Mouse (Mus musculus): ENCODE data around the gene Csad.
A peak's percentile ranks its signal among the peaks of the same experiment; 100 is the strongest.

Csad gene

DNA sequence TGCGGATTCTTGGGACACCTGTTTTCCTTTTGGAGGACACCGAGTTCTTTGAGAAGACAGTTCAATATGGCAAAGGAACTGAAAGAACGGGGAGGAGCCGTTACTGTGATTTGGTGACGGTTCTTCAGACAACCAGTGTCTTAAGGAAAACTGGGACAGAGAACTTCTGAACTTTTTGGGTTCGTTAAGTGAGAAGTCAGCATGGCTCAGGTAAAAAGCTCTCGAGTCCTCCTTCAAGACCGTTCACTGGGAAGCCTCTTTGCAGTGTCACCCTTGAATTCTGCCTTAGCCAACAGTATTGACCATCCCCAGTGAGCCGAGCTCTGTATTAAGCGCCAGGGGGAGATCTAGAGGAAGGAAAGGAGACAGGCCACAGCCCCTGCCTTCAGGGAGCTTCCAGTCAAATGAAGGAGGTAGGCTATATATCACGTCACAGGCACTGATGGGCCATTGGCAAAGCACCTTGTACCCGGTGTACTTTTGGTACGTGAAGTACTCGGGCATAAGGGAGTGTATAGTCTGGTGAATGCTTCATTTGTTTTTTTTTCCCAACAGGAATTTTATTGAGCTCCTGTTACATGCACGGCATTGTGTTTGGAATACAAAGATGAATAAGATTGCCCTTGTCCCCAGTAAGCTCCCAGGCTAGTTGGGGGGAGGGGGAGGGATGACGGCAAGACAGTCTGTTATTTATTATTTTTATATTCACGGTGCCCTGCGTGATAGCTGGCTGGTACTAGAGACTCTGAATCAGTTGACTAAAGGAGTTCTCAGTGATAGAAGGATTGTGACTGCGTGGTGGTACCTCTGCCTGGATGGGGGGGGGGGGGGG is at the start of gene Csad:
TSS of gene Csad (minus strand) at position 51 of the 832 bp plus-strand sequence.
- DNase-seq (ENCODE audit: low read depth), result no peak

DNA sequence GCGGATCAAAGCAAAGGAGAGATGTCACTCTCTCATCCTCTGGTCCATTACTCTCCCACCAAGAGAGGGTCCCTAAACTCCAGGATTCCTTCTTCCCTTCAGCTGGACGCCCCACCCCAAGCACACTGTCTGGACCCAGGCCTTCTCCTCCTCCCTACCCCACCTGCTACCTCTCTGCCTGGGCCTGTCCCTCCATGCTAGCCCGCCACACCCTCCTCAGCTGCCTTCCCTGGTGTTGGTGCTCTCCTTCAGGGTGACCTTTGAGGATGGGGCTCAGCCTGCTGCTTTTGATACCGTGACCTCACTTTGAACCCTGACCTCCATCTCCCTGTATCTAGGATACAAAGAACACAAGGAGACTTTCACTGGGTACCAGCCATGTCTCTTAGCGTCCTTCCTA is 46.0 kb upstream of the Csad start:
- DNase-seq (ENCODE audit: low read depth), result no peak

DNA sequence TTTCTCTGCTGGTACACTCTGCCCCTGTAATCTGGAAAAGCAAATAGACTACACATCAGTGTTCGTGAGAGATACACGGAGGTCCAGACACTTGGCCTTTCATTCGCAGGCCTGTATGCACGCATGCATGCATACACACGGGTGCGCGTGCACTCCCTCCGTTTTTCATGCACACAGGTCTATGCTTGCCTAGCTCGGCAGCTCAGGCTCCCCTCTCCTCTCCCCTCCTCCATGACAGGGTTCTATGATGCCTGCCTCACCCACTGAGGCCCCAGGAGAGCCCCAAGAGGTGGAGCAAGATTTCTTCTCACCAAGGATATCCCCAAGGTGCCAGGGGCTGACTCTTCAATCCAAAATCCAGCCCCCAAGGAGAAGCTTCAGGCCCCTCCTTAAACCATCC is 45.4 kb upstream of the Csad start:
- DNase-seq (ENCODE audit: low read depth), result no peak

DNA sequence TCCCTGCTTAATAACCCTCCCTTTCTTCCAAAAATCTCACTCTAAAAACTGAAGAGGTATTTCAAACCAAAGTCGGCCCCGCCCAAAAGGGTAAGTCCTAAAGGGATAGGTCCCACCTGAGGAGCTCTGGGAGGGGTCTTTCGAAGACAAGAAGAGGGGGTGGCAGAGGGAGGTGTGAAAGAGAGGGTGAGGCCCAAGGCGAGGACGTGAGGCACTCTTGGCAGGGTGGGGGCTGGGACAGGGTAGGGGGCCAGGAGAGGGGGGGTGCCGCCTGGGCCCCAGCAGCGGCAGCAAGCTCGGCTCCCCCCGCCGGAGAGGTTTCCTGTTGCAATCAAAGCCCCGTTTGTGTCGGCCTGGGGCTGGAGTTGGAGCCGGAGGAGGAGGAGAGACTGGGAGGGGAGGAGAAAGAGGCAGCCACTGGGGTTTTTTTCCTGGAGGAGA is 44.7 kb upstream of the Csad start:
- no peak for DNase-seq (ENCODE audit: low read depth)

DNA sequence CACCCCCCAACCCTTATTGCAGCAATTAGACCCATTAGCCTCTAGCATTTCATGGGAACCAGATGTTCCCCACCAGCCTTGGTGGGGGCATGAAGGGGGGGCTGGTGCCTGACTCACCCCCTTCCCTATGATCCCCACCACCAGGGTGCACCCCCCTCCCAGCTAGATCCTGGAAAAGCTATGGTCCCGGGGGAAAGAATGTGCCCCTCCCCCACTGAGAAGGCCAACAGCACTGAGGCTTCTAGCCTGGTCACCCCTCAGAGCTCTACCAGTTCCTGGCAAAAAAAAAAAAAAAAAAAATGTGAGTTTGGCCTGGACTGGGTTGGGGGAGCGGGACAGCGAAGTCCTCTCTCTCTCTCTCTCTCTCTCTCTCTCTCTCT is 44.3 kb upstream of the Csad start:
- DNase-seq (ENCODE audit: low read depth), result no peak

DNA sequence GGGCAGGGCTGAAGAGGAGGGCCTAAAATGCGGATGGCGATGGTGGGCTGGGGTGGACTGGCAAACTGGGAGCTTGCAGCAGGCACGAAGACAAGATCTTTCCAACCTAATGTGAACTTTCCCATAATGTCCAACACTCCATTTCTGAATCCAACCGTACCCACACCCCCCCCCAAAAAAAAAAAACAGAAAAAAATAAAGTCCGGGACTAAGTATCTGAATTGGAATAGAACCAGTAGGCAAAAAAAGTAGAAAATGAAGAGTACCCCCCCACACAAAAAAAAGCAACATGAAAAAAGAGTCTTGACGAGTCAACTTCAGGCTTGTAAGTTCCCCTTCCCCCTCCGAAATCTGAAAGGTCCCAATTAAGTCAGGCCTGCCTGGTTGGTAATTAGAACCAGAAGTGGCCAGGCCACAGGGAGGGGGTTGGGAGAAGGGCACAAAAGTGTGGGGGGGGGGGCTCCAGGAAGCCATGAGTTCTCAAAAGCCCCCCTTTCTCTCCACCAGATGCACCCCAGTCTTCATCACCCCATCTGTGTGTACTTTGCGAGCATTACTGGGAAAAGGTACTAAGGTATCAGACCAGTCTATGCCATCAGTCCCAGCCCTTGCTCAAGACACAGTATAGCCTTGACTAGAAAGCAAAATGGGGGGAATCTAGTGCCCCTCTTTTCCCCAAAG is 43.7 kb upstream of the Csad start:
- no peak for DNase-seq (ENCODE audit: low read depth)

DNA sequence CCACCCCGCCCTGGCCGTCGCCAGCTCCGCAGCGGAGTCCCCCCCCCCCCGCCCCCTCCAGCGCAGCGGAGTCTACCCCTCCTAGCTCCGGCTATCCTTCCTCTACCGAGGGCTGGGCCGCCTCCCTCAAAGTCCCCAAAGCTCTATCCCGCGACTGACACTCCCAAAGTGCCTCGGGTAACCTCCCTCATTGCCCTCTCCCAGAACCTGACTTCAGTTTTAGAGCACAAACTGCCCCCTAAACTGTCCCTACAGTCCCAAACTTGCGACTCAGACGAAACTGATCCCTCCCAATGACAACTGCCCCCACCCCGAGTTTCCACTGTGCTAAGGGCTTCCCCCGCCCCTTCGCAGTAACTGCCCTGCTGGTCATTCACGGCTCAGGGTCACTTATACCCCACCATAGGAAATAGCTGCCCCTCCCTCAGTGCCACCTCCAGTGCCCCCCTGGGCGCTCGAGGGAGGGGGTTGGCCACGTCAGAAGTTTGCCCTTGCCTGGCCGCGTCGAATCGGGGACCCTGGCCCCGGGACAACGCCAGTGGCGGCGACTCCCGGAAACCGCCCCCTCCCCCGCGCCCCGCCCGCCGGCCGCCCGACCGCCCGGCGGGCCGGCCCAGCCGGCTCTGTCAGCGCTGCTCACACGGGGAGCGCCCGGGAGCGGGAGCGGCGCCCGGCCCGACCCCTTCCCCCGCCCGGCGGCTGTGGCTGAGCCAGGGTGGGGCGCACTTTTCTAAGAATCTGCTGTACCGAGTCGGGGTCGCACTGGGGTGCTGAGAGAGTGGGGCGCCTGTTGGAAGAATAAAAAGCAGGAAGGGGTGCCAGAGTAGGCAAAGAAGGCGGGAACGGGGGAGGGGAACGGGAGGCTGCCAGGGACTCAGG is 43.0 kb upstream of the Csad start:
- DNase-seq (ENCODE audit: low read depth), result no peak

DNA sequence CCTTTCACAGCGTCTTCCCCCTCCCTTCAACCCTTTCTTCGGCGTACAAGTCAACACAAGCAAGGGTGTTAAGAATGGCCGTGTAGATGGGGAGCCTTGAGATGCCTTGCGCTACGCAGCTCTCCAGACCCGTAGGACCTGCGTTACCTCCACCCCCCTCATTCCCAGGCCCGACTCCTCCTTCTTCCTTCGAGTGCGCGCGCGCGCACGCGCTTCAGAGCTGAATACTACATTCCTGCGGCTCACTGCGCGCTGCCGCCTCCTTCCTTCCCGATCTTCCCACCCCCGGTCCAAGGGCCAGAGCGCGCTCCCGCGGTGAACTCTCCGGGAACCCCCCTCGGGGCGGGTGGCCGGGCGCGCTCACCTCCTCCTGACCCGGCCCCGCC is 42.3 kb upstream of the Csad start:
- peak; percentile 87 for DNase-seq (ENCODE audit: low read depth)

DNA sequence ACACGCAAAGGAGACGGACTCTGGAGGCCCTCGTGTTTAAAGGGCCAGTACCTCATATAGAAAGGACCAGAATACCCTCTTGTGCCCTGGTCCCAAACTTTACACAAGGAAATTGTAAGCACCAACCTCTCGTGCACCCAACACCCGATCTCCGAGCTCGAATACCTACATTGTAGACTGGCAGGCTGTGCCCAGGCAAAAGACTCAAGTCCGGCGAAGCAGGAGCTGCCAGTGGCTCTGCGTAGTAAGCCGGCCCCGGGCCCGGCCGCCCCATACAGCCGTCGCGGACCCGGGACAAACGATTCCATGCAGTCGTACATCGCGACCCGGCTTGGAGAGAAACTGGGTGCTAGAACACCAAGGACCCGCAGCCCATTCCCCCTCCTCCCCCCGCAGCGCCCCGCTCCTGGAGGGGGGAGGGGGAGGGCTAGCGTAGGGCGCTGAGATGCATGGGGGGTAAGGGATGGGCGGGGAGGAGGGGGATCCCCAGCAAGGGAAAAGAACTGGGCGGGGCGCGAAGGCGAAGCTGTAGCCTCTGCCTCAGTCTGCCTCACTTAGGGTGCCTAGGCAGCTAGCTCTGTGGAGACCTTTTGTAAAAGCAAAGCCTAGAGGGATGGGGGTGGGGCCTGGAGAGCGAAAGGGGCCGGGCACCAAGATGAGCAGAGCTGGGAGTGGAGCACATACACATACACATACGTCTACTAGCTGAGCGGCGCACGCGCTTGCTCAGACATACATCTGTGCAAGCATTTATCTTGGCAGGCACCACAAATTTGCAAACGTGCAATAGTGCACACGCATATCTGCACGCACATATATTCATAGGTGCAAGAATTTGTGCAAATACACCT is 41.6 kb upstream of the Csad start:
- no peak for DNase-seq (ENCODE audit: low read depth)

DNA sequence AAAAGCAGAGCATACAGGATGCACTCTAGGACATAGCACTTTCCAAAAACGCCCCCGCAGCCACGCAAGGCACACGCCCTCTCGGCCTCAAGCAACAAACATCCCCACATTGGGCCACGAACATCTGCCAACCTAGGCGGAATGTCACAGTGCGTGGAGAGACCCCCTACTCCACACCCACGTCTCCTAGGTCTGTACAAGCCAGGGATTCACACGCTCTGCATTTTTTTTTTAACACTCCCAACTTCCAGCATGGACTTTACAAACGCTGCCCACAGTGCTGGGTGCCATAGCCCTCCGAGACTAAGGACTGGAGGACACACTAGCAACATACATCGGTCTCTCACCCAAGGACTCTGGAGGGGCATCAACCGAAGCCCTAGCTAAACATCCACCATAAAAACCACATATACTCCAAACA is 40.9 kb upstream of the Csad start:
- DNase-seq (ENCODE audit: low read depth), result no peak

DNA sequence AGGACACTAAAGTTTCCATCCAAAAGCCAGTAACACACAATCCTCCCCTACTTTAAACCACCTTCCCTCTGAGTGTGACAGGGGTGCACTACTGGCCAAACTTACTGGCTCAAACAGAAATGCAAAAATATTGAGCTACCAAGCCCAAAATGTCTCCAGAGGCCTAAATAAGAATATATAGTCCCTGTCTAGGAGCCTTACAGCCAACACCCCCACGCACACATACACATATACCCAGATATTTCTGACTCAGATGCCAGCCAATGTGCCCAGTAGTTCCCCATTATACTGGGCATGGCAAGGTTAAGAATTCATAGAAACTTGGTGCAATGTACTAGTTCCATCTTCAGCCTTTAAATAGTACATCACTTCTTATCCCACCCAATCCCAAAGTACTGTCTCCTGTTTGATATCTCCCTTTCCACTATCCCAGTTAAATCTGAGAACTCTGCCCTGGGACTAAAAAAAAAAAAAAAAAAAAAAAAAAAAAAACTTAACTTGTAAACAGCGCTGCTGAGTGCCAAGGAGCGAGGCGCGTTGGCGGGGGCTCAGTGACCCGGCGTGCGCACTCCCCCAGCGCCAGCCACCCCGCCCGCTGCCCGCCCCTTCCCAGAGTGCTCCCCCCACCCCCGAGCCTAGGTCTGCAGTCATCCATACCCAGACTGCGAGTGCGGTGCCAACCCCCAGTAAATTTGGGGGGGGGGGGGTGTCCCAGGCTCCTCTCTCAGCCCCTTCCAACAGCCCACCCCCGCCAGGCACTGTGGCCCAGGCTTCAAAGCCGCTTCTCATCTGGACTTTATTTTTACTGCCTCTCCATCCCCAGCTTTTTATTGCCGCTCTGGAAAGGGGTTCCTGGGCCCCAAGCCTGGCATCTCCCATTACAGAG is 40.0 kb upstream of the Csad start:
- no peak for DNase-seq (ENCODE audit: low read depth)

DNA sequence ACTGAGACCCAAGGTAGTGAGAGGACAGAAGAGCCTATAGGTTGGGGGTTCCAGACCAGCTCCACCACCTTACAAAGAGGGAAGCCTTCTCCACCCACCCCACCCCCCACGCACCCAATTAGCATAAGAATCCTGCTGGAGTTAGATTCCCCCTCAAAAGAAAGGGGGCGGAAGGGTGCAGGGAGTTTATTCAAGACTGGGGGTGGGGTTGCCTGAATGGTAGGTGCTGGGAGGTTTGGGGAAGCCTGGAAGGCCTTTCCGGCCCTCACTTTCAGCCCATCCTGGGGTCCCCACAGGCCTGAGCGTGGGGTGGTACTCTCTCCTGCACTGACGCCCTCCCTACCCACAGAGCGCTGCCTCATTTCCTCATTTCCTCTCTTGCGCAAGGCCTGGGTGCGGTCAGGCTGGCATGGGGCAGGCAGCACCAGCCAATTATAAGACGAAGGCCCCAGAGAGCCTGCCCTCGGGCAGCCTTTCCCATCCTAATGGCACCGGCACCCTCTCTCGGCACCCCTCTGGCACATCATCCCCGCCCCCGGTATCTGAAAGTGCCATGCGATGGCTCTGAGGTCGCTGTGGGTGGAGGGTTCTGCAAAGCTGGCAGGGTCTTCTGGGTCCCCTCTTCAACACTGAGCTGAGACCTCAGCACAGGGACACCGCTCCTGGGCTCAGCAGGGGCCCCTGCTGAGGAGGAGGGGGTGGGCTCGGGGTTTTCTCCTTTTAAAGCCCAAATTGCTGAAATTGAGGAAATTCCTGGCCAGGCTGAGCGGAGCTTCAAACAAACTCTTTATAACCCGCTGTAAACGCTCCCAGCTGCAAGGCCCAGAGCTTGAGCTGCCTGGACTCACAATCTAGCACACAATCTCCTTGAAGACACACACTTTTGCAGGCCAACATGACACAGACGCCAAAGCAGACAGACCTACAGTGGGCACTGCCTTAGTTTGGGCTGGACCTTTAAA is 39.0 kb upstream of the Csad start:
- DNase-seq (ENCODE audit: low read depth), result no peak

DNA sequence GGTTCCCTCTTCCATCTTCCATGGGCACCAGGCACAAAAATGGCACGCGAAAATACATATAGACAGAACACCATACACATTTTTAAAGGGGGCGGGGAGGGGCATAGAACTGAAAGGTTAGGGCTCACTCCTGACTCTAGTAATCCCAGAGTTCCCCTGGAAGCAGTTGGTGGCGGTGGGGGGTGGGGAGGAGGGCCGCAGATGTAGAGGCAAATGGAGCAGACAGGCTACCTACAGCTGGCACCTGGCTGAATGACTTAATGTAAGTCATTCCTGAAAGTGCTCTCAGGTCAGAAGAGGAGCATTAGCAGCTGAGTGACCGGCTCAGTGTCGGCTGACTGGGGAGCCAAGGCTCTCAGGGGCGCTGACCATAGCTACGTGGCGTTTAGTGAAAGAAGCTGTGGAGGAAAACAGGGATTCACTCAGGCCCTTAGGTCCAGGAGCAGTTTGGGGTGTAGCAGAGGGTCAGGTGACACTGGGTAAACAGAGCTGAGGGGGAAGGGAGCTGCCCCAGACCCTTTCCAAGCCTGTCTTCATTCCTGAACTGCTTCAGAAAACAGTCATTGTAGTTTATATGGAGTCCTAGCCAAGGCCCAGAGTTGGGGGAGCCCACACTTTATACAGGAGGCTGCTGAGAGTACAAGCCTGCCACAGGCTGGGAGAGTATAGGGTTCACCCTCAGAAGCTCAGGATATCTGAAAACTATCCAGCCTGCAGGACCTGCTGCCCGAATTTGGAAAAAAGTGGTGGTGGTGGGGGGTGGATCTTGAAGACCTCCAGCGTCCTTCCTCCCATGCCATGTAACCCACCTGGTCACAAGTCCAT is 38.1 kb upstream of the Csad start:
- DNase-seq (ENCODE audit: low read depth), result no peak

DNA sequence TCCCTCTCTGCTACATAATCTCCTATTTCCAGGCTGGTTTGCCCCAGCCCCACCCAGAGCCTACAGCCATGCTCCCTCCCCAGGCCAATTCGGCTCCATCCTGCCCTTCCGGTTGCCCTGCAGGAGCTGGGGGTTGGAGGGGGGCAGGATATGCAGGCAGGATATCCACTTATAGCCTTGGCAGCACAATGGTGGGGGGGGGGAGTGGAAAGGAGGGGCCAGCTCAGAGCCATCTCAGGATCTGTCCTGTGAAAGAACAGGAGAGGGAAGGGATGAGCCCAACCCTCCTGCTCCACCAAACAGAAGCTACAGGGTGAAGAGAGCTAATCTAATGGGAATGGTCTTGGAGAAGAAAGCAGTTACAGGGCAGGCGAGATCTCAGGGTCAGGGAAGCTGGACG is 36.1 kb upstream of the Csad start:
- DNase-seq (ENCODE audit: low read depth), result no peak

DNA sequence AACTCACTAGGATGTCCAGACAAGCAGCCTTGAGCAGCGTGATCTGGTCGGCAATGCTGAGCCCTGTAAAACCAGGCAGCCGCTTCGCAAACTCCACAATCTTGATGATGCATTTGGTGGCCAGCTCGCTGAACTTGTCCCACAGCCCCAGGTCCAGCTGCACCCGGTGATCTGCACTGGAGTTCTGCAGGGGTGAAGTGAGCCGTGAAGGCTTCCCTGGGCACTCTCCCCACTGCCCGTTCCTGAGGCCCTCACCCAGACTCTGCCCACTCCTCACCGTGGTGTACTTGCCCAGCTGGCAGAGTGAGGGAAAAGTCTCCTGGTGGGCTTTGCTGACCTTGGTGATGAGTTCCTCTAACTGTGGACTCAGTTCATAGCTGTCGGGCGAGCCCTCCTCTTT is 35.3 kb upstream of the Csad start:
- no peak for DNase-seq (ENCODE audit: low read depth)

DNA sequence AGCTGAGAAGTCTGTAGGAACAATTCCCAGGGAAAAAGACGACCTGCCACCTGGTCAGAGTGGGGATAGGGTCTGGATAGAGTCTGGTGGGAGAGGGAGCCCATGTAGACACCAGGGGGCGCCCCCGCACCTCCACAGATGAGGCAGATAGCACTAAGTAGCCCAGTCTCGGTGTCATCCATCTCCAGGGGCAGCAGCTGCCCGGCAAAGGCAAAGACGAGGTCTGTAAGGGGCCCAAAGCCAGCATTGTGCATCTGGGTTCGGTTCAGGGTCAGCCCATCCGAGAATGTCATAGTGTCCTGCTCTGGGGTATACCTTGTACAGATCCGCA is 34.7 kb upstream of the Csad start:
- DNase-seq (ENCODE audit: low read depth), result no peak

DNA sequence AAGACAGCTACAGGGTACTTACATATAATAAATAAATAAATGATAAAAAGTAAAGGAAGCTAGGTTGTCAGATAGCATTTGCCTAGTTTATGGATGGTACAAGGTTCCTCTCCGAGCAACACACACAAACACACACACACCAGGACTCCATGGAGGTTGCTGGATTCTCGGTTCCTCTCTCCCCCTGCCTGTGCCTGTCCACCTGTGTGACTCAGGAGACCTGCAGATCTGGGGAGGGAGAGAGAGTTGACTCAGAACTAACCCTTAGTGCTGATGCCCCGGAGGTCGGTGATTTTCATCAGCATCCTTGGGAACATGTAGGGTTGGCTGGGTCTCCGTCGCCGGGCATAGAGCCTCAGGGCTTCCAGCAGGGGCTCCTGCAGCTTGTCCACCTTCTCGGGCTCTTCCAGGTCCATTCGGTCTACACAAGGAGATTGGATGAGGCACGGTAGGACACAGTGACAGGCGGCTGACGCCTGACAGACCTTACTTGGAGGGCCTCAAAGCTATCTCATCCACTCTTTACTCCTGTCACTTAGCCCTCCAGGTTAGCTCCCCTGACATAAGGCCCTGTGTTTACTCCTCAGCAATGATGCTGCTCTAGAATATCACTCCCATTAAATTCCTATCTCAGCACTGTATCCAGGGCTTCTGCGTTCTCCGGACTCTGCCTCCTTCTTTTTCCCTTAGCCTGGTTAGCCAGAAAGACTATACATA is 34.2 kb upstream of the Csad start:
- no peak for DNase-seq (ENCODE audit: low read depth)

DNA sequence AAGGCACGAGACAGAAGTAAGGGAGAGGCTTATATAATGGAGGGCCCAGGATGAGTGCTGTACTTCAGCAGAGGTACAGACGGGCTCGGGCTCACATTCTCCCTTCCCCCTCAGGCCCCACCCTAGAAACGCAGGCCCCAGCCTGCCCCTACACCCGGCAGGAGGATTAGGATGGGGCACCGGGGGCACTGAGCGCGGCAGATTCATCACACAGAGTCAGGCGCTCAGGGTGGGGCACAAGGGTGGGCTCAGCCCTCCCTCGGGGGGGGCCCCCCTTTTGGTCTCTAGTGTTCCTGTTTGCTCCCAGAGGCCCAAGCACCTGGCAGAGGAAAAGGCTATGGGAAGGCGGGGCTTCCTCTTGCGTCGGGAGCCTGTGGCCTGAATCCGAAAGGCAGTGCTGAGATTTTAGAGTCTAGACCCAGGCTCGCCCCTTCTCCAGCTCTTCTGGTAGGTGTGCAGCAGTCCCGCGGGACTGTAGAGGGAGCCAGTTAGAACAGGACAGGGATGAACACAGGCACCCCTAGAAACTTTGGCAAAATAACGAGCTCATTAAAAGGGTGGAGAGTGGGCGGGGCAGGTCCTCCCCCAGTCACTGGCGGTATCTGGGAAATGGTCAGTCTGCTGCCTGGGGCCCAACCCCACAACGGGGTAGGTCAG is 31.0 kb upstream of the Csad start:
- no peak for DNase-seq (ENCODE audit: low read depth)

Data from fibroblast of lung, adult 2 months (primary cell).